Mouse (Mus musculus): ENCODE measurements around the gene Elk3. TPM values are rescaled to one million over a fixed set of nuclear protein-coding genes. Genes with fewer than 3 reads are reported as not detected.

Gene Elk3
- polyA plus RNA-seq, 1 experiment from 2014 or later, result 9.6 TPM

DNA sequence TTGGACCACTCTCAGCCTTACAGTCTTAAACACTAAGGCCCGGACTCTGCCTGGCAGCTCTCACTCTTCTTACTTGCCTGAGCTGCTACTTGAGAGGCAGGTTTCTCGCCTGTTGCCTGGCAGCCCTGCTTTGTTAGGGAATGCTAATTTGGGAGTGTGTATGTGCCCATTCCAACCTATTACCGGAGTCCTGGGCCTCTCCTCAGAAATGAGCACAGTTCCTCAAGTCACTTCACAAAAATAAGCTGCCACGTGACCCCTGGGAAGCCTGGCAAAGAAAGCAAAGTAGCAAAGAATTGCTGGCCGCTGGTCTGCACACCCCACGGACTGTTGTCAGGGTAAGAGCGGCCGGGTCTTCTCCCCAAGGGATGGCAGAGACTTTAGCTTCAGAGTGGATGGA is 47.5 kb downstream of the Elk3 start:
- Histone ChIP-seq H3K4me2 (no peak overlapping the region), H3K4me1 (peaks cover 23% of the 10 kb centered on the region), H3K36me3 (peaks cover 18% of the 10 kb centered on the region), H3K27ac (no peak overlapping the region), H3K4me3 (no peak overlapping the region), H3K9me3 (replicated peaks) (no peaks in the 10 kb centered on the region), H3K9ac (no peak overlapping the region), H3K27me3 (replicated peaks) (no peaks in the 10 kb centered on the region)
- WGBS (ENCODE audit: insufficient replicate concordance), result 76% methylated on average over 8 of the region's 8 CpGs
- ATAC-seq, result no peak

- ATAC-seq, result peak; percentile 25; the same call in 1 of the 2 replicates
- peaks cover 18% of the 10 kb centered on the region for H3K36me3 ChIP-seq
- H3K27me3 ChIP-seq (replicated peaks), result no peaks in the 10 kb centered on the region
- H3K27ac ChIP-seq, result no peak overlapping the region; the same call in 1 of the 2 replicates
- peak overlapping the region; percentile 18 for H3K4me2 ChIP-seq
- H3K9me3 ChIP-seq (replicated peaks), result no peaks in the 10 kb centered on the region
- no peak overlapping the region for H3K4me3 ChIP-seq
- H3K9ac ChIP-seq, result no peak overlapping the region
- peaks cover 23% of the 10 kb centered on the region for H3K4me1 ChIP-seq
- 19% methylated on average over 15 of the region's 15 CpGs for whole genome bisulfite sequencing (ENCODE audit: insufficient replicate concordance)
Observed at GRCm38 (mm10) chr10:93261981-93262499, 48.9 kb downstream of the Elk3 start.

- H3K4me3 ChIP-seq, result no peak overlapping the region
- H3K9me3 ChIP-seq (replicated peaks), result no peaks in the 10 kb centered on the region
- H3K36me3 ChIP-seq, result peaks cover 18% of the 10 kb centered on the region
- H3K27me3 ChIP-seq (replicated peaks), result no peaks in the 10 kb centered on the region
- 21% methylated on average over 16 of the region's 16 CpGs for whole genome bisulfite sequencing (ENCODE audit: insufficient replicate concordance)
- H3K27ac ChIP-seq, result no peak overlapping the region; the same call in 1 of the 2 replicates
- no peak overlapping the region for H3K9ac ChIP-seq
- H3K4me2 ChIP-seq, result peak overlapping the region; percentile 18
- ATAC-seq, result no peak
- peaks cover 23% of the 10 kb centered on the region for H3K4me1 ChIP-seq
Observed at GRCm38 (mm10) chr10:93261132-93261980, 49.6 kb downstream of the Elk3 start.

- H3K4me1 ChIP-seq, result peaks cover 23% of the 10 kb centered on the region
- 70% methylated on average over 5 of the region's 5 CpGs for WGBS (ENCODE audit: insufficient replicate concordance)
- no peak overlapping the region for H3K4me3 ChIP-seq
Observed at GRCm38 (mm10) chr10:93259826-93260225, 51.1 kb downstream of the Elk3 start.

GRCm38 (mm10) chr10:93255294-93255693 is 55.6 kb downstream of the Elk3 start:
- Histone ChIP-seq H3K9me3 (replicated peaks) (no peaks in the 10 kb centered on the region), H3K27ac (no peak overlapping the region), H3K4me2 (no peak overlapping the region), H3K4me3 (no peak overlapping the region), H3K27me3 (replicated peaks) (no peaks in the 10 kb centered on the region), H3K9ac (no peak overlapping the region), H3K36me3 (peaks cover 10% of the 10 kb centered on the region; the same call in 1 of the 2 replicates), H3K4me1 (no peaks in the 10 kb centered on the region; the same call in none of the 2 replicates)
- no peak for ATAC-seq
- 70% methylated on average over 13 of the region's 13 CpGs for WGBS (ENCODE audit: insufficient replicate concordance)

More at GRCm38 (mm10) chr10:93259826-93260225, 51.1 kb downstream of the Elk3 start:
- H3K27ac ChIP-seq, result no peak overlapping the region
- ATAC-seq, result no peak
- no peaks in the 10 kb centered on the region for H3K27me3 ChIP-seq (replicated peaks)
- no peak overlapping the region for H3K9ac ChIP-seq
- no peaks in the 10 kb centered on the region for H3K9me3 ChIP-seq (replicated peaks)
- no peak overlapping the region for H3K4me2 ChIP-seq
- peaks cover 9% of the 10 kb centered on the region; the same call in 1 of the 2 replicates for H3K36me3 ChIP-seq

DNA sequence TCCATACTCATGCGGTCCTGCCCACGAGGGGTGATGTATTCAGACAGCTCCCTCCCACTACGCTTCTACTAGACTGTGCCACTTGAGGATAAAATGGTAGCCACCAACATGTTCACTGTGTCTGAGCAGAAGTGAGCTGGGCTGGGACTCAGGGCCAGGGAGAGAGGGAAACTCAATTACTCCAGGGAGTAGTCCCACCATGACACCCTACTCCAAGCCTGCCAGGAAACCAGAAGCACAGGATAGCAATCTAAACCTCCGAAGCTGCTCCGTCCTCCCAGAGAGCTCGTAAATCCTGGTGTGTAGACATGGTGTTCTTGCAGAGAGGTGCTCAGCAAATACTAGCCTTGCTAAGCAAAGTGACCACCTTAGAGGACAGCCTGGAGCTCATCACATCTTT is 57.8 kb downstream of the Elk3 start:
- WGBS (ENCODE audit: insufficient replicate concordance), result 71% methylated on average over 6 of the region's 6 CpGs
- H3K4me2 ChIP-seq, result no peak overlapping the region
- H3K9me3 ChIP-seq (replicated peaks), result no peaks in the 10 kb centered on the region
- H3K9ac ChIP-seq, result no peak overlapping the region
- H3K27me3 ChIP-seq (replicated peaks), result no peaks in the 10 kb centered on the region
- H3K36me3 ChIP-seq, result peaks cover 28% of the 10 kb centered on the region
- no peaks in the 10 kb centered on the region; the same call in none of the 2 replicates for H3K4me1 ChIP-seq
- no peak overlapping the region for H3K4me3 ChIP-seq
- H3K27ac ChIP-seq, result no peak overlapping the region
- no peak for ATAC-seq

DNA sequence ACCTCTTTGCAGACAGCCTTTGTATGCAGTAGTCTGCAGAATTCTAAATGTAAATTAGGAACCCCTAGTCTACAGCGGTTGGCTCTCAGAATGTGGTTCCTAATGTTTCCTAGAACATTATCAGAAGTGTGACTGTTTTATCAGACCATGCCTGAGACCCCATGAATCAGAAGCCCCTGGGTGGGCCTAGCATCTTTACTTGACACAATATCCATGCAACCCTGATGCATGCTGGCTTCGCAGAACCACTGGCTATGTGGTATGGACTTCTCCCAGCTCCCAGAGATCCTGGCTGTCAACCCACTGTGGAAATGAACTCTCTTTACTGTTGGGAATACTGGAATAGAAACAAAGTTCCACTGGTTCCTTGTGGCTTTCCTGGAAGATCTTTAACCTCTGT is 58.3 kb downstream of the Elk3 start:
- no peaks in the 10 kb centered on the region; the same call in none of the 2 replicates for H3K4me1 ChIP-seq
- no peak for ATAC-seq
- H3K9me3 ChIP-seq (replicated peaks), result no peaks in the 10 kb centered on the region
- no peak overlapping the region for H3K4me3 ChIP-seq
- WGBS (ENCODE audit: insufficient replicate concordance), result 89% methylated on average over 2 of the region's 2 CpGs
- H3K9ac ChIP-seq, result no peak overlapping the region
- H3K27ac ChIP-seq, result no peak overlapping the region
- H3K36me3 ChIP-seq, result peaks cover 33% of the 10 kb centered on the region
- H3K4me2 ChIP-seq, result no peak overlapping the region
- H3K27me3 ChIP-seq (replicated peaks), result no peaks in the 10 kb centered on the region

- no peak overlapping the region for H3K27ac ChIP-seq
- no peak for ATAC-seq
Observed at GRCm38 (mm10) chr10:93251426-93251825, 59.5 kb downstream of the Elk3 start.

DNA sequence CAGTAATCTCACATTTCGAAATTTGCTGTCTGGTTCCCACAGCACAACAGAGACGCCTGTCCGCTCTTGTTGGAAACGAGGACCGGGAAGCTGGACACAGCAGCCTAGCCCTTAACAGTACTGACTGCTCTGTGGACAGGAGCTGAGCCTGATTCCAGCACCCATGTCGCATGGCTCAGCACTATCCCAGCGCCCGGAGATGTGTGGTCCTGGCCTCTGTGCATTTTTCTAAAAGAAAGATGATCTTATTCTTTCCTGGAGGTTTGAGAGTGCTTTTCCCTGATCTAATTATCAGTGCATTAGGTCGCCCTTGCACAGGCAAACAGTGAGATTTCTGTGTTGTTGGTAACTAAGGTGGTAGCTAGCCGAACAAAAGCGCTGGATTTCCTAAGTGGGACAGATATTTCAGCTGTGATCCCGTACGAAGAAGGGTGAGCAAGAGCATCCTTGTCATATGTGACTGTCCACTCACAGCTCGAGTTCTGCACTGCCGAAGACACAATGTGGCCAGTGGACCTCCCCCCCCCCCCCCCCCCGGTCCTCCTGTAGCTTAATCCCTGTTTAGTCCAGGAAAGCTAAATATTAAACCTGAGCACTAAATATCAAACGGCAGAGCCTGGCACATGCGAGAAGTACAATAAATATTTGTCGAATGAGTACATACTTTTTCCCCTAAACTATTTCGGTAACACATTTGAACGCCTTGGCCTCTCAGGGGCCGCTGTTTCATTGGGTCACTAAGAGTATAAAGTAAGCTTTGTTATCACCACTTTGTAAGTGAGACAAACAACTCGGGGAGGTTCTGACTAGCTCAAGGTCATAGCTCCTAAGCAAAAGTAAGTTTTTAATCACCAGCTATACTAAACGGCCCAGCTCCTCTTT is 60.3 kb downstream of the Elk3 start:
- H3K4me1 ChIP-seq, result peaks cover 3% of the 10 kb centered on the region; the same call in 1 of the 2 replicates
- 76% methylated on average over 24 of the region's 24 CpGs for WGBS (ENCODE audit: insufficient replicate concordance)
- H3K27ac ChIP-seq, result no peak overlapping the region
- no peak overlapping the region for H3K9ac ChIP-seq
- no peak overlapping the region for H3K4me2 ChIP-seq
- peaks cover 52% of the 10 kb centered on the region for H3K36me3 ChIP-seq
- ATAC-seq, result no peak
- no peaks in the 10 kb centered on the region for H3K9me3 ChIP-seq (replicated peaks)
- no peaks in the 10 kb centered on the region for H3K27me3 ChIP-seq (replicated peaks)
- H3K4me3 ChIP-seq, result no peak overlapping the region

More at GRCm38 (mm10) chr10:93251426-93251825, 59.5 kb downstream of the Elk3 start:
- Histone ChIP-seq H3K4me1 (peaks cover 3% of the 10 kb centered on the region; the same call in 1 of the 2 replicates), H3K4me2 (no peak overlapping the region), H3K36me3 (peaks cover 44% of the 10 kb centered on the region), H3K9me3 (replicated peaks) (no peaks in the 10 kb centered on the region), H3K9ac (no peak overlapping the region), H3K27me3 (replicated peaks) (no peaks in the 10 kb centered on the region), H3K4me3 (no peak overlapping the region)
- WGBS (ENCODE audit: insufficient replicate concordance), result 87% methylated on average over 8 of the region's 8 CpGs

GRCm38 (mm10) chr10:93249901-93250300 is 61.0 kb downstream of the Elk3 start:
- Histone ChIP-seq H3K27me3 (replicated peaks) (no peaks in the 10 kb centered on the region), H3K27ac (no peak overlapping the region), H3K9ac (no peak overlapping the region), H3K4me3 (no peak overlapping the region), H3K4me2 (no peak overlapping the region), H3K4me1 (0 out of 2 replicates have a peak, but pooled peaks cover 3% of the 10 kb centered on the region), H3K9me3 (replicated peaks) (no peaks in the 10 kb centered on the region), H3K36me3 (peaks cover 54% of the 10 kb centered on the region)
- WGBS (ENCODE audit: insufficient replicate concordance), result 81% methylated on average over 7 of the region's 7 CpGs
- ATAC-seq, result no peak

GRCm38 (mm10) chr10:93248416-93248815 is 62.5 kb downstream of the Elk3 start:
- 86% methylated on average over 8 of the region's 8 CpGs for WGBS (ENCODE audit: insufficient replicate concordance)
- no peak for ATAC-seq
- 0 out of 2 replicates have a peak, but pooled peaks cover 3% of the 10 kb centered on the region for H3K4me1 ChIP-seq

More at GRCm38 (mm10) chr10:93248416-93248815, 62.5 kb downstream of the Elk3 start:
- H3K27ac ChIP-seq, result no peak overlapping the region
- no peaks in the 10 kb centered on the region for H3K9me3 ChIP-seq (replicated peaks)
- H3K36me3 ChIP-seq, result peaks cover 66% of the 10 kb centered on the region
- no peaks in the 10 kb centered on the region for H3K27me3 ChIP-seq (replicated peaks)
- no peak overlapping the region for H3K4me2 ChIP-seq
- no peak overlapping the region for H3K9ac ChIP-seq
- H3K4me3 ChIP-seq, result no peak overlapping the region
